Mouse (Mus musculus) neural tube, embryonic 10.5 days (tissue): ENCODE measurements around the gene Golgb1.

Experiments used
- DNase-seq: peaks from one replicate; pipeline ENCODE4 v3.0.0-alpha.2; 2017; ENCODE audit warnings: low spot score; ENCODE audit errors: extremely low spot score

The Golgb1 gene

GRCm38 (mm10) chr16:36943591-36943990 lies 68.7 kb downstream of the Golgb1 start:
- no peak for DNase-seq

- DNase-seq = no peak
These were observed 70.0 kb downstream of the Golgb1 start for GRCm38 (mm10) chr16:36944895-36945424.

GRCm38 (mm10) chr16:36946459-36947159 lies 71.7 kb downstream of the Golgb1 start:
- DNase-seq = peak; percentile 5

- DNase-seq = no peak
These were observed 72.8 kb downstream of the Golgb1 start for GRCm38 (mm10) chr16:36947646-36948197.

- DNase-seq = peak; percentile 11
These were observed 74.8 kb downstream of the Golgb1 start for GRCm38 (mm10) chr16:36949614-36950336.

GRCm38 (mm10) chr16:36951029-36951428 lies 76.1 kb downstream of the Golgb1 start:
- DNase-seq = peak; percentile 9

- no peak for DNase-seq
These were observed 80.2 kb downstream of the Golgb1 start for GRCm38 (mm10) chr16:36955106-36955505.

GRCm38 (mm10) chr16:36963415-36963814 lies 88.5 kb downstream of the Golgb1 start:
- DNase-seq = no peak

- no peak for DNase-seq
These were observed 104.2 kb downstream of the Golgb1 start for GRCm38 (mm10) chr16:36979127-36979526.
